Mouse (Mus musculus): Measurements from ENCODE around the gene Bfar. TPM values are rescaled to one million over a fixed set of nuclear protein-coding genes. Genes with fewer than 3 reads are reported as not detected.
"Not testable (repeated sequence)": the region's sequence is repeated elsewhere in the genome, so short reads cannot be mapped to it uniquely, and the experiment has no call there.

Bfar gene
- 31.8 and 37.7 TPM in 2 replicates for total RNA-seq (2015)
- total RNA-seq (2017): 40.0 and 45.2 TPM in 2 replicates

DNA sequence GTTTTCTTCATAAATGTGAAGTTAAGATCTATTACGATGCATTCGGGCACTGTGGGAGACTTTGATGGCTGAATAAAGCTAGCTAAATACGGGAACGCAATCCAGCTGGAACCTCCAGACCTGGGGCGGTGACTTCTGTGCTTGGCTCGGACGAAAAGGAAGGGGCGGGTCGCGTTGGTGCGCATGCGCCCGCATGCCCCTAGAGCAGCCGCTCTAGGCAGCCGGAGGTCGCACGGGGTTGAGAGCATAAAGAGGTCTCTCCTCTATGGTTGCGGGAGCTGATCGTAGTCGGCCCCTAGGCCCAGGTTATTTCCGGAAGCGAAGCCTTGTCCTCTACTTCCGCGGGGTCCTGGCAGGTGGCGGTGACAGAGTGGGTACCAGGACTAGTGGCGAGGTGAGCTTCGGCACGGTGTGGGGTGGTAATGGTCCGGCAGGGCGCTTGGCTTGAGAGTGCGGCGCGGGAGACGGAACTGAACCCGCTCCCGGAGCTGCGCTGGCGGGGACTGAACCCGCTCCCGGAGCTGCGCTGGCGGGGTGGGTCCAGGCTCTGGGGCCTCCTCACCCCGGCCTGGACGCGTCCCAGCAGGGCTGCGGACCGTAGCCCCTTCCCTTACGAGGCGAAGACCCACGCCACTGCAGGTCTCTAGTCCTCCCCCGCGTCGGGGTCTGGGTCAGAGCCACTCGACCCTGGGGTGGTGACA is at the start of gene Bfar, which contains the start of gene 3110001I22Rik:
Bfar (plus strand) TSS at position 174 of the 701 bp plus-strand sequence.
3110001I22Rik (plus strand) TSS at position 245 of the 701 bp plus-strand sequence.
- peak; percentile 67 for ATAC-seq (ENCODE audit: poor library complexity, severe bottlenecking)

DNA sequence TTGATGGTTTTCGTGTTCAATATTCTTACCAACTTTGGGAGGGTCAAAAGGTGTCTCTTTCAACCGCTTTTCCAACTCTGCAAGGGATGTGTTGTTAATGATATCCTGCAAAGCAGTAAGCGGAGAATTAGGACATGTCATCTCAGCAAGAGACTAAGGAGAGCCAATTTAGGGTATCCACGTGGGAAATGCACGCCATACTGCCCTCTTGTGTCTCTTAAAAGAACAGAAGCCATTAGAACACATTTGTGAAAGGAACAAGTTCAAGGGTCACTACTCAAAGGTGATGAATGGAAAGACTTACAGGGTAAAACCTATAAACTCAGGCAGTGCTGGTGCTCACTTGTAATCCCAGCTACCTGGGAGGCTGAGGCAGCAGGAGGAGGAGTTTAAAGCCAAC is 43.3 kb upstream of the Bfar start:
- no peak for ATAC-seq (ENCODE audit: poor library complexity, severe bottlenecking)

DNA sequence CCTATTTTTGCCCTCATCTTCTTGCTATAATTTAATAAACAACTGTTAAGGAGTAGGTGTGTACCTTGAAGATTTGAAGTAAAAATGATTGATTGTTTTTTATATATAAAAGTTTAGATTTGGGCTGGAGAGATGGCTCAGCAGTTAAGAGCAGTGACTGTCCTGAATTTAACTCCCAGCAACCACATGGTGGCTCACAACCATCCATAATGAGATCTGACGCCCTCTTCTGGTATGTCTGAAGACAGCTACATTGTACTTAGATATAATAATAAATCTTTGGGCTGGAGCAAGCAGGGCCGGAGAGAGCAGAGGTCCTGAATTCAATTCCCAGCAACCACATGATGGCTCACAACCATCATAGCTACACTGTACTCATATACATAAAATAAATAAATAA is 33.5 kb upstream of the Bfar start:
- ATAC-seq (ENCODE audit: poor library complexity, severe bottlenecking): not testable (repeated sequence)

DNA sequence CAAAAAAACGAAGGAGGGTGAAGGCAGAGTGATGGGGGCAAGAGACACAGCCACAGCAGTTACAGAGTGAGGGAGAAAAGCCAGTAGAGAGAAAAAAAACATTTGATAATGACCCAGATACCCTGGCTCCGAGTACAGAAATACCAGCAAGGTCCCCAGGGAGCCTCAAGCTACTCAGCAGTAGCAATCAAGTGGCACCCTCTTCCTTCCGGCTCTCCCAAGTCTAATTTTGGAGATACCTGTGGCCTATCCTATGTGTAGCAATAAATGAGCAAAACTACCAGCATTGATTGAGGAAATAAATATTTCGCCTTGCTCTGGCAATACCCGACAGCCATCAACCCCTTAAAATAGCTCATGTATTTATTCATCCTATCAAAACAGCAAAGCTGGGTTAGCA is 32.1 kb upstream of the Bfar start:
- no peak for ATAC-seq (ENCODE audit: poor library complexity, severe bottlenecking)

DNA sequence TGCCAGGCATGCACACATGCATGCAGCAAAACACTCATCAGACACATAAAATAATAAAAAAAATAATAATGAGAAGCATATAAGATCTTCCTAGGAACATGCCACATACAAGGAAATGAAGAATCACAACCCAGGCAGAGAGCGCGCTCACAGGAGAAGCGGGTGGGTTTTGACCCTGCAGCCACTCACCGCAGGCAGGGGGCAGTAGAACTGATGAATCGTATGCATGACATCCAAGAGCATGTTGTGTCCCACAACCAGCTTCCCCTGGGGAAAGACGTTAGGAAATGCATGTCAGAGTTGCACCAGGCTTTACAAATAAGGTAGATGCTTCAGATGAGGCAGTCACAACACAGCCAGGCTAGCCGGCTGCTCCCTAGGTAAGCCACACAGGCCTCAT is 31.6 kb upstream of the Bfar start:
- no peak for ATAC-seq (ENCODE audit: poor library complexity, severe bottlenecking)

DNA sequence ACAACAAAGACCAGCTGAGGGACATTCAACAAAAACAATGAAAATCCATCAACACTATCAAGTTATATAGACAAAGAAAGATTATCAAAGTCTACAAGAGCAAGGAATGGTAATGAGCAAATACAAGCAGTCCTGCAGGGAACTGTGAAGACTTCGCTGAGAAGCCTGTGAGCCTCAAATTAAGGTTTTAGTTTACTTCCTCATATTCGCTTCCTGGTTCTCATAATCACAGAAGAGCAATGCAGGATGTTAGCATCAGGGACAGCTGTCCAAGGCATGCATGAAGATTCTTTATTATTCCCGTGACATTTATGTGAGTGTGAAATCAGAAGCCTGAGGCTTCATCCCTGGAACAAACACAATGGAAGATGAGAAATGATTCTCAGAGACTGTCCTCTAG is 27.2 kb upstream of the Bfar start:
- ATAC-seq (ENCODE audit: poor library complexity, severe bottlenecking): no peak

DNA sequence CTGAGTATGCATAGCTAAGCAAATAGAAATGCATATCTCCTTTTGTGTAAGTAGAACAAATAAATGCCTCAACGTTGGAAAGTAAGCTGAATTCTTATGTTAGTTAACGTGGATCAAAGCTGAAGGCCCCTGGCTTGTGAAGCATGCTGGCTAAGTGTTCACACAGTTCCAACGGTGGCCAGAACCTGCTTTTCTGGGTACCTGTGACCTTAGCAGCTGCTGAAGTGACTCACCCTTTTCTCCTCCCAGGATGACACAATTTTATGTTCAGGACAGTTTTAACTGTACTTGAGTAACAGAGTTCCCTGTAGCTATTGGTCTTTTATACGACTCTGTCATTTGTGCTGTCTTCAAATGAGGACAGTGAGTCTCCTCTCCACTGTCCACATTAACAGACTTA is 25.7 kb upstream of the Bfar start:
- ATAC-seq (ENCODE audit: poor library complexity, severe bottlenecking): no peak

DNA sequence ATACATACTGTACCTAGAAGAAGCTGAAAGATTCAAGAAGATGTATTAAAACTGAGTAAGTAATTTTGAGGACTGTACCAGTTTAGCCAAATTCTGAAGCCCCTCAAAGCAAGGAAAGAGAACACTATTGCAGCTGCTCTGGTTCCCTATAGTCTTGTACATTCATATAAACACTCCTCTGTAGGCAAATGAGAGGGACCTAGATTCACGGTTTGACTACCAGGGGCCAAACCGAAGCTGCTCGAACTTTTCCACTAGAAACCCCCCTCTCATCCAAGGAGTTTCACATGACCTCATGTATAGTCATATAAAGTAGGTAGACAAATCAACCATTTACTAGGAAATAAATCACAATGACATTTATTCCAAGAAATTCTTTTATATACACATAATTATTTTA is 12.8 kb upstream of the Bfar start:
- no peak for ATAC-seq (ENCODE audit: poor library complexity, severe bottlenecking)

DNA sequence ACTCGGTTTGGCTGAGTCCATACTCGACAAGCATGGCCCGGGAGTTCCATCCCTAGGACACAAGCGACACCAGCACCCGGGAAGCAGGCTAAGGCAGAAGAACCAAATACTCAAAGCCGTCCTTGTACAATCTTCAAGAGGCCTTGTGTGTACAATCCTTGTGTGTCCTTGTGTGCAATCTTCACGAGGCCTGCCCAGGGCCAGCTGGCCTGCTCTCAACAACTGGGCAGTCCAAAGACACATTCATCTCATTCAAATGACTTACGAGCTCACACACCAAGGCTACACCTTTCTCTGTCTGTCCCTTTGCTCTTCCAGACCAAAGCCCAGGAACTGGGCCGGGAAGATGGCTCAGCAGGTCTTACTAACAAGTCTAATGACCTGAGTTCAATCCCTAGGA is 10.9 kb upstream of the Bfar start:
- ATAC-seq (ENCODE audit: poor library complexity, severe bottlenecking): no peak

DNA sequence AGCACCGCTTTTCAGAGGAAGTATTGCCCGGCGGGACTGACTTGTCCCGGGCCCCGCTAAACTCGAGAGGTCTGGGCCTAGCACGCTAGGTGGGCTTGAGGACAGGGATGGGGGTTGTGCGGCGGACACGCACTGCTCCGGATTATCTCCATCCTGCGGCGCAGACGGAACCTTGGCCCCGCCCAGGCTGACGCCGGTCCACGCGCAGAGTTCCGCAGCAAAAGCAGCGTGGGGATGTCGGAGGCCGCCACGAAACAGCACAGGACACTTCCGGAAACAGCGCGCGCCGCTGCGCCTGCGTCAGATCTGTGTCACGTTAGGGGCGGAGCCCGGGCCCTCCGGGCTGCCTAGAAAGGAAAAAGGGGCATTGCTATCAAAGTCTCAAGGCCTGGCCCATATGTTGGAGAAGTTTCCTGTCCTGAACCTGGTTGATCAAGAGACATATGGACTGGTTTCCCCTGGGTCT is 3.7 kb upstream of the Bfar start, which contains the start of gene Parn:
Parn (minus strand) TSS at position 293 of the 466 bp plus-strand sequence.
- ATAC-seq (ENCODE audit: poor library complexity, severe bottlenecking): peak; percentile 80

DNA sequence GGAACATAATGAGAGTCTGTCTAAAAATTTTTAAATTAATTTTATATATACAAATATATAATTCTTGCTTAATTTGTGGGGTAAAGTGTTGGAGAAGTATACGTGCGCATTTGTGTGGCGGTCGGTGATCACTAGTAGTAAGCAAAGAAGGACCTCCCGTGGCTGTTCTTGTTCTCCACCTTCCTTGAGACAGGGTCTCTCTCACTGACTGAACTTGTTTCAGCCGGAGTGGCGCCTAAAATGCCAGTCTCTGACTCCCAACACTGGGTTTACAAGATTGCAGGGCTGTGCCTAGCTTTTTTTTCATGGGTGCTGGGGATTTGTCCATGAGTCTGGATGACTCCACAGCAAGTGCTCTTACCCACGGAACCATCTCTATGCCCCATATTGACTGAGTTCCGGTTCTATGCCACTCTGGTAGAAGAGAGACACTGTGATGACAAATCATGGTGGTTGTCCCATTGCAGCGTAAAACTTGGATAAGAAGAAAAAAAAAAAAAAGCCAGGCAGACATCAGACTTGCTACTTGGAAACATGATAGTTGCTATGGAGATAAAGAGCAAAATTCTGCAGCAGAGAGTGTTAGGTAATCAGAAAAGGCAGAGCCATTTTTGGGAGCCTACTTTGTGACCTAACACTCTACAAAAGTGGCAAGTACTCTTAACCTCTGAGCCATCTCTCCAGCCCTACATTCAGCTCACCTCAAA is 3.1 kb upstream of the Bfar start:
- ATAC-seq (ENCODE audit: poor library complexity, severe bottlenecking): no peak

DNA sequence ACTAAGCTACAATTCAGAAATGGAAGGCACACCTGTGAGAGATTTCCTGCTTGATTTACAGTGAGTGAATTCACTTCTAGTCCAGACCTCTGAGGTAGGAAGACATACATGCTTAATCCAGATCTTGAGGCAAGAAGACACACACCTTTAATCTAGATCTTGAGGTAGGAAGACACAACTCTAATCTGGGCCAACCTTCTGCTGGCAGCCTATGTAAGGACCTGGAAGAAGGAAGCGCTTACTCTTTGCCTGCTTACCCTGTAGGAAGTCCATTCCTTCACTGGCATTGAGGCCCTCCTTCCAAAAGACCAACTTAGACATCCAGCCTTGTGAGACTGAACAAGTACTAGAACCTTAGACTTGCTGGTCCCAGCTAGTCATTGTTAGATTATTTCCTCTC is 2.4 kb upstream of the Bfar start:
- ATAC-seq (ENCODE audit: poor library complexity, severe bottlenecking): no peak

DNA sequence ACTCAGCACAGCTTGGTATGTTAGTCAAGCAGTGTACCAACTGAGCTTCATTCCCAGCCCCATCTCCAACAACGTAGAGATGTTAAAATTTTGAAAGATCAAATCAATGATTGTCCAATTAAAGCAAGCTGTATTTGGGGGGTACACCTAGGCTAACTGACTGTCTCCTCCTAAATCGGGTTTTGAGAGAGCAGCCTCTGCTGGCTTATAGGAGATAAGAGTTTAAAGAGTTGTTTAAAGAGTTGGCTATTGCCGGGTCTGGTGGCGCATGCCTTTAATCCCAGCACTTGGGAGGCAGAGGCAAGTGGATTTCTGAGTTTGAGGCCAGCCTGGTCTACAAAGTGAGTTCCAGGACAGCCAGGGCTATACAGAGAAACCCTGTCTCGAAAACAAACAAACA is 762 bp upstream of the Bfar start:
- not testable (repeated sequence) for ATAC-seq (ENCODE audit: poor library complexity, severe bottlenecking)

DNA sequence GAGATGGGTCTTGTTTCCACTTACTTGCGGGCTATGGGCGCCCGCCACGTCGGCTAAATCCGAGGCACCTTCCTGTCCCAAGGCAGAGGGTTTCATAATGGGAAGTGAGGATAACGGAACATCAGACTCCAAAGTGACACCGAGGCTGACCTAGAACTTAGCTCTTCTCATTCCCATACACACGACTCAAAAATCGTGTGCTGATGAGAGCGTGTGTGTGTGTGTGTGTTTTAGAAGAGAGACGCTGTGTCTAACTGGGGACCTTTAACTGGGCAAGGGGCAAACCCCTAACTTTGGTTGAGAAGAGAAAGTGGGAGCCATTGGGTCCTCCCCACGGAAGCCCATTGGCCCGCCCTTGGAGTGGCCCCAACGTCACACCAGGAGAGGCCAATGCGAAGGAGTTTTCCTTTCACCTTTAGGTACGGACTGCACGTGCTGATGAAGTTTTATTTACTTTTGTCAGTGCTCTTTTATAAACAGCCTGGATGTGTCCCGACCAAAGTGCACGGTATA is 784 bp downstream of the Bfar start:
- ATAC-seq (ENCODE audit: poor library complexity, severe bottlenecking): peak; percentile 55

DNA sequence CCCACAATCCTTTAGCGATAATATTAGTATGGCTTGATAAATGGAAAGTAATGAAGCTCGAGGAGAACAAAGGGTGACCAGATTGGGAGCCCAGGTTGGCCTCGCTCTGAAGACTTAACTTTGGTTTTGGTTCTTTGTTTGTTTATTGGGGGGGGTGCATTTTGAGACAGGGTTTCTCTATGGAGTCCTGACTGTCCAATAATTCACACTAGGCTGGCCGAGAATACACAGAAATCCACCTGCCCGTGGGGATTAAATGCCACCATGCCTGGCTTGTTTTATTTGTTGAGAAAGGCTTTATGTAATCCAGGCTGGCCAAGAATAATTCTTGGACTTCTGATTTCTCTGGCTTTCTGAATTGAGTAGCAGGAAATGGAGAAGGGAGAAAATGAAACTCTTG is 1.5 kb downstream of the Bfar start:
- no peak for ATAC-seq (ENCODE audit: poor library complexity, severe bottlenecking)

DNA sequence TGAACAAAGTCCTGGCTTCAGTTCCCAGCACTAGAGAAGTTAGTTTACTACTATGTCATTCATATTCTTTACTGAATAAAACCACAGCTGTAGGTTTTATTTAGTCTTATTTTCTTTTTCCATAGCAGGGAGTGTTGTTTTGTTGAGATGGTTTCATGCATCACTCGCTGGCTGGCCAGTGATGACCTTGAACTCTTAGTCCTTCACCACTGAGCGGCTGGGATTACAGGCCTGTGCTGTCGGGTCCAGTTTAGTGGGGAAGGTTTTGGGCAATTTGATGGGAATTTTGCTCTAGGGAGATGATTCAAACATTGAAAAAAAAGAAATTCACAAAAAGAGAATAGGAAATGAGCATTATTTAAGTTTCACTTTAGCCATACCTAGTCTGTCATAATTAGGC is 2.9 kb downstream of the Bfar start:
- ATAC-seq (ENCODE audit: poor library complexity, severe bottlenecking): no peak

DNA sequence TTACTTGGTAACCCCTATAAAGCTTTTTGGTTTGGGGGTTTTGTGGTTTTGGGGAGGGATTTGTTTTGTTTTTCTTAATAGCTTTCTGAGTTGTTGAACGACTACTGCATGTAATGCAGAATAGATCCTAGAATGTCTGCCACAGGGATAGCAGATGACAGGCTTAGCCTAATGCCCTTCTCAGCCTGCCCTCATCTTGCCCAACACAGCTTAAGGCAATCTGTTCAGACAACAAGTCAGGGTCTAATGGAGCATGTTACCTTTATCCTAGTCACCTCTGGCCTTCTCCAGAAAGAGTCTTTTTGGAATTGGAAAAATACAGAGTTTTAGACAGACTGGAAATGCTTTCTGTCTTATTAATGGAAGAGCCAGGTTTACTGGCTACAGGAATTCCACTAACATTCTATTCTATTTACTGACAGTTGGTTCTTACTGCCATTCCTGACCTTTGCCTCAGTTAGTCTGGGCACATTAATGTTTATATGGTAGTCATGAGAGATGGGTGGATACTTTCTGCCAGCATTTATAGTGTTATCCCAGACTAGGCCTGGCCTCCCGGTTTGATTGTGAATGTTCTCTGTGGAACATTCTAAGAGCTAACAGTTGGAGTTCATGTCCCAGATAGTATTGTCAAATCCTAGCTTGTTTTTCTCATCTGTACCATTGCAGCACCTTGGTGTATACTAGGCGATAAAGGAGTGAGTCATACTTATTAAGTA is 7.1 kb downstream of the Bfar start:
- ATAC-seq (ENCODE audit: poor library complexity, severe bottlenecking): no peak

DNA sequence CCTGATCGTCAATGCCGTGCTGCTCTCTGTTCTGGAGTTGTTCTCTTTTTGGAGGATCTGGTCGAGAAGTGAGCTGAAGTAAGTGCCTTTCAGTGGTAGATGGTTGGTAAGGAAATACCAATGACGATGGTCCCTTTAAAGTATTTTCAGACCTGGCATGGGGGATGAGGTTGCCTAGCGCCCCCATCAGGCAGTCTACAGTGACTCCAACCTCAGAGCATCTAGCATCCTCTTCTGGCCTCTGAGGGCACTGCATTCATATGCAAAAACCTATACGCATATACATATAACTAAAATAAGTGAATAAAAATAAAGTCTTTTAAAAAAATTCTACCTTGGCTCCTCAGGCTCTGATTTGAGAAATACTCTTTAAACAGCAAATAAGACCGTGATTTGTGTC is 27.3 kb downstream of the Bfar start:
- ATAC-seq (ENCODE audit: poor library complexity, severe bottlenecking): no peak

DNA sequence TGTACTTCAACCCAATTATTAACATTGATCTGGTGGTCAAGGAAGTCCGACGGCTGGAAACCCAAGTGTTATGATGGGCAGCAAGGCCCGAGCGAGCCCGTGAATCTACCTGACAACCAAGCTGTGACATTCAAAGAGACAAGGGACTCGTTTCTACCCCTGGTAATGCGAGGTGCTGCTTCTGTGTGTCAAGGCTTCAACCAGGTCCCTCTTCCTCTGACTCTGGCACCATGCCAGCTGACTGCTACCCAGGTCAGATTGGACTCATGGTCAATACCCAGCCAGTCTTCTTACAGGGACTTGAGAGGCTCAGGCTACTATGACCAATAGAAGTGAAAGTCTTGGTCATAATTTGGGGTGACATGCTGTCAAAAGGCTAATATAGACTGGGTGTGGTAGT is 30.5 kb downstream of the Bfar start:
- ATAC-seq (ENCODE audit: poor library complexity, severe bottlenecking): no peak

DNA sequence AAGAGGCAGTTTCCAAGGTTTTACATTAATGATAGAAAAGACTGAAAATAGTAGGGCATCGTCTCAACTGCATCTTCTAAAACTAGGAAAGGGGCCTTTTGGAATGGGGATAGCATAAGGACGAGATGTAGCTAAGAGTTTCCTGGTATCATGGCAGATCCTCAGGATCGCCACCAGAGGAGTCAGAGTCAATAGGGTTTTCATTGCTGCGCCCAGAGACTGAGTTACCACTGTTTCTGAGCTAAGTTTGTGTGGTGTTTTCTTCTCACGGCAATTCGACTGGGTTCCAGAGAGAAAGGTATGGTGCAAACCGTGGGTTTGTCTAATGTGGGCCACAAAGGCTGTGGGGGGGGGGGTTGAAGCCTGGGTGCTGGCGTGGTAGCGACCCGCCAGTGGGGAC is 33.0 kb downstream of the Bfar start:
- no peak for ATAC-seq (ENCODE audit: poor library complexity, severe bottlenecking)

DNA sequence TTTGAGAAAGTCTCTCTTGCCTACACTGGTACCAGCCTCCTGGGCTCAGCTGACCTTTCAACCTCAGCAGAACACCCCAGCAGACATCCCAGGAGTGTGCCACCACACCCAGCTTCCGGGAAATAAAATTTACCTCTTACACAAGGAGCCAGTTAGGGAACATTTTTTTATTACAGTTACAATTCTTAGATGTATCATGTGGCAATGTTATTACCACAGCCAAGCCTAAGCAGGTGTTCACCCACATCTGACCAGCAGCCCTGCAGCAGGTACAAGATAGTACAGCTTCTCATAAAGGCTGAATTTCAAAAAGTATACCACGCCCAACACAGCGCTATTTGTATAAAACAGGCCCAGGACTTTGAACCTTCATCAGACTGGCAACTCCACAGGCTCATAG is 43.3 kb downstream of the Bfar start:
- no peak for ATAC-seq (ENCODE audit: poor library complexity, severe bottlenecking)
